Mouse (Mus musculus) liver, postnatal 0 days (tissue): ENCODE measurements at regions not wholly inside any gene's neighbourhood (a gene's known extent, or its start where the extent isn't known, plus 50 kb on each side); places are given as distances from the start of the nearest gene placed in this dataset.

Source experiments
- CTCF ChIP-seq: sonication (generic); IDR thresholded peaks from 2 replicates; pipeline ENCODE4 v1.5.1; 2016; ENCODE audit warnings: antibody characterized with exemption, low read depth
- EP300 ChIP-seq: IDR thresholded peaks from 2 replicates; pipeline ENCODE4 v1.6.1; 2016; ENCODE audit warnings: antibody characterized with exemption, low read depth, mild to moderate bottlenecking

GRCm38 (mm10) chr4:137182547-137182946 lies 94.7 kb upstream of the Wnt4 start:
- TF ChIP-seq CTCF (no peak), EP300 (no peak)
